Mouse (Mus musculus) Patski (cell line): ENCODE measurements around the gene Mroh9. TPM values are rescaled to one million over a fixed set of nuclear protein-coding genes. Genes with fewer than 3 reads are reported as not detected.

Source experiments
- ATAC-seq: fragments of 100-300 bp; one replicate; pipeline ENCODE4 v1.8.0; 2021
- CTCF ChIA-PET: fragments of 350-600 bp; sonication (Branson Sonifier 250); formaldehyde crosslinking; loops from one replicate; lab custom pipeline; 2022; ENCODE audit warnings: inconsistent platforms; lab: Charles Lee
- POLR2A ChIA-PET: fragments of 350-600 bp; sonication (Branson Sonifier 250); formaldehyde crosslinking; loops from one replicate; lab custom pipeline; 2022; ENCODE audit warnings: antibody characterized with exemption, inconsistent platforms; lab: Charles Lee
- DNase-seq: peaks from one replicate; pipeline ENCODE4 v3.0.0-alpha.2; 2011; ENCODE audit warnings: low read depth, low spot score
- H3K27me3 ChIP-seq: fragments of 371-371 bp; one replicate; pipeline ENCODE4 v1.5.1; 2021
- CTCF ChIP-seq: fragments of 100-300 bp; IDR thresholded peaks from one replicate; pipeline ENCODE4 v1.5.1; 2021
- in situ Hi-C: fragments of 300-500 bp; cut with MboI; formaldehyde crosslinking; loops from 3 replicates; pipeline ENCODE4 v1.11.1; 2018; ENCODE audit warnings: low pct_unique_long_range_greater_than_20kb, mixed read lengths
- polyA plus RNA-seq: library from polyadenylated mRNA; unstranded; gene quantifications from one replicate; pipeline ENCODE4 v1.2.3, GENCODE M21; 2021

Gene Mroh9
- polyA plus RNA-seq: not detected

DNA sequence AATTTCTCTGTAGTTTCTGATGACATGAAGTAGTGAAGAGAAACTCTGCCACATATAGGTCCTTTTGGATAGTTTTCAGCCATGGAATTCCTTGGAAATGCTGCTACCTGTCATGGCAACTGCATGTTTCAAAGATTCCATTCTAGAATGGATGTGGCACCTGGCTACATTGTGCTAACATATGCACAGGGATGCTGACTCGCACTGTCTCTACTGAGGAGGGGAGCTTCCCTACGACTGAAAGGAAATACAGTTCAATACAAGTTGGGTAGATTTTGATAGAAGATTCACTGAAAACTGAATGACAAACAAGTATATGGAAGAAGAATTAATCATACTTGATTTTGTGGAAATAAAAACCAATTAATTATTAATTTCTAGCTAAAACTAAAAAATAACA, at the start of gene Mroh9:
Gene Mroh9, minus strand, starts transcription at position 101 of the 400 bp plus-strand sequence.
- in situ Hi-C loops: no loop called here
- POLR2A ChIA-PET: no interaction called here
- peaks cover 12% of the 10 kb centered on the region for H3K27me3 ChIP-seq
- CTCF ChIA-PET: interaction anchor here (0.7 to 1.0 kb wide), 2 partner anchors 15 to 189 kb away, joined by 3 to 5 read pairs; no protein-coding TSS in a partner anchor
- DNase-seq: no peak
- TF ChIP-seq CTCF: no peak
- no peak for ATAC-seq

DNA sequence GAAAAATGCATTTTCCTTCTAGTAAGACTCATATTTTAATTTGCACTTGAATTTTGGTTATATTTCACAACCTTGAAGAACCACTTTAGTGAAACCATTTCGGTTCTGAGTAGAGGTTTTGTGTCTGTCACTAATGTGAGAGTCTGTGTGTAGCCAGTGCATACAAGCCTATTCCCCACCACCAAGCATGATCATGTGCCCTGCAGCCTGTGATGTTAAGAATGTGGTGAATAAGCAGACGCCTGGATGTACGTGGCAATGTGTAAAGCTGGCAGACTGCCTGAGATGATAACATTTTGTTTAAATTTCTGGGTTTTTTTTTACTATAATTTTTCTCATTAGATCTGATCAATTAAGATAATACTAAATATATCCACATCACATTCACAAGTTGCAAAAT, 44.5 kb upstream of the Mroh9 start:
- DNase-seq (no peak), ATAC-seq (no peak)
- ChIA-PET POLR2A (no interaction called here), CTCF (no interaction called here)
- in situ Hi-C loops: loop anchor here (25.0 kb wide), 1 partner anchor 1007 kb away; no protein-coding TSS in a partner anchor
- TF ChIP-seq CTCF: no peak
- no peaks in the 10 kb centered on the region for H3K27me3 ChIP-seq

DNA sequence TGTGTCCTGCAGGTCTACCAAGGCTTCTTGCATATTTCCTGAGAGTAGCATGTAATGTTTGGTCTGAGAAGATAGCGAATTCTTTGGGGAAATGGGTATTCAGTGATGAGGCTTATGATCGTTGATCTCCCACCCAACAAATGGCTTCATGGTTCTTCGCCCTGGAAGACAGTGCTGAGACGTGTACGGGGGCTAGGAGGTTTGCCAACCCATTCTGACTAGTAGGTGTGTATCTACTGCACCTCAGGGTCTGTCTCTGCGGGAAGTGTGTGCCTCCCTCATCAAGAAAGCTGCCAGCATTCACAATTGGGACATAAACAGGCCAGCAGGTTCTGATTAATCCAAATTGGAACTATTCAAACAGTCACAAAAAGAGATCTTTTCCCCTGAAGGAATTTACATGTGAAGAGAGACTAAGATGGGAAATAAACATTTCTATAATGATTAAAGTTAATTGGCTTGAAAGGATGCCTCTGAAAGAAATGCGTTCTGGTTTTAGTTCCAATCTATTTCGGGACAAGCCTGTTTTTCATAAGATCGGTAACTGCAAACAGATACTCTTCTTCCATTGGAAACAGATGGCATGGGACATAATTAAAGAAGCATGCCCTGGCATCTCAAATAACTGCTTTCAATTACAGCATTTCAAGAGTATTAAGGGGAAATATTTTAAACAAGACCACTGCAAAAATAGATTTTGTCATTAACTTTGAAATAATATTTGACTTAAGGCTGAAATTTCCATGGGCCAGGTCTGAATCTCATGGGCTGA, 43.8 kb upstream of the Mroh9 start:
- ATAC-seq (no peak), DNase-seq (no peak)
- no peak for TF ChIP-seq CTCF
- ChIA-PET CTCF (no interaction called here), POLR2A (no interaction called here)
- in situ Hi-C loops: loop anchor here (25.0 kb wide), 1 partner anchor 1008 kb away; no protein-coding TSS in a partner anchor
- no peaks in the 10 kb centered on the region for H3K27me3 ChIP-seq

DNA sequence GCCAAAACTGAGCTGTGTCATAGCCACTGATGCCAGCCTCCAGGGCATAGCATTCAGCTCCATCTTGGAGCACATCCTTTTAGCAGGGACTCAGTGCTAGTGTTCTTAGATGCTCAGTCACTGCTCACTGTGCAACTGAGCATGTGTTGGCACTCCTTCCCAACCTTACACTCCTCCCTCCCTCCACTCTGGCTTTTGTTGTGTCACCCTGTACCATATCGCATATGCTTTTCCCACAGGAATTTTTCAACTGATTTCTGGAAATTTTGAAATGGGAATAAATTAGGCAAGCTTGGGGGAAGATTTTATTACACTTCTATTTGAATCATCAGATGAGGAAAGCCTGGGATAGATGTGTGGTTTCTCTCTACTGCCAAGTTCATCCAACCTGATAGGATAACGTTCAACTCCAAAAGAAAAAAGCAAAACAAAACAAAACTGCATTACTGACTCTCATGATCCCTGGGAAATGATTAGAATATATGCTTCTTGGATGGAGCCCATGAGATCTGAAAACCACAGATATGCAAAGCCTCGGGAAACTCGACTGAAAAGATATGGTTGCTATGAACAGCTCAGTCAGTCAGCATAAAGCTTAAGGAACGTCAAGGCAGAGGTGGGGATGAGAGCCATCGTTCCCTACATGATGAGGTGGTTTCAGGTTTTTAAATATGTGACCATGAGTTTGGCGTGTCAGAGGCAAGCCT, 40.9 kb upstream of the Mroh9 start:
- ATAC-seq: peak; percentile 78
- POLR2A ChIA-PET: no interaction called here
- no peak for TF ChIP-seq CTCF
- H3K27me3 ChIP-seq: no peaks in the 10 kb centered on the region
- CTCF ChIA-PET: interaction anchor here (0.7 to 1.6 kb wide), 3 partner anchors 9 to 83 kb away, joined by 3 to 5 read pairs (median 4); no protein-coding TSS in a partner anchor
- in situ Hi-C loops: loop anchor here (25.0 kb wide), 1 partner anchor 1011 kb away; no protein-coding TSS in a partner anchor
- DNase-seq: no peak

DNA sequence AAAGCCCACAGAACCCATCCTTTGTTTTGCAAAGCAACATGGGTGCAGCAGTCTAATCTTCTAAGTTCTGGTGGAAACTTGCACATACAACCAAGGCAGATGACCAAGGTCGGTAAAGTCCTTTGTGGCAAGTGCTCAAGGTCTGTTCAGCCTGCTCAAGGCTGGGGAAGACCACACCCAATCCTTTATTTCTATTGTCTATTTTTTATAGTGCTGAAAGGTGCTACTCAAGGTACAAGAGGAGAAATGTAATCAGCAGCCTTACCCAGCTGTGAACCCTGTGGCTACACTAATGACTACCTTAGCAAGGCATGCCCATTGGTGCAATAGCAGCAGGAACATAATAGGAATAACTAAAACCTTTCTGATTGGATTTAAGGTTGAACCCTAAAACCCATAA, 36.9 kb upstream of the Mroh9 start:
- ChIA-PET POLR2A (no interaction called here), CTCF (interaction anchor here (2.4 kb wide), 1 partner anchor 9 kb away, joined by 6 read pairs; no protein-coding TSS in a partner anchor)
- no peak for DNase-seq
- no peaks in the 10 kb centered on the region for H3K27me3 ChIP-seq
- no peak for ATAC-seq
- TF ChIP-seq CTCF: no peak
- in situ Hi-C loops: no loop called here

DNA sequence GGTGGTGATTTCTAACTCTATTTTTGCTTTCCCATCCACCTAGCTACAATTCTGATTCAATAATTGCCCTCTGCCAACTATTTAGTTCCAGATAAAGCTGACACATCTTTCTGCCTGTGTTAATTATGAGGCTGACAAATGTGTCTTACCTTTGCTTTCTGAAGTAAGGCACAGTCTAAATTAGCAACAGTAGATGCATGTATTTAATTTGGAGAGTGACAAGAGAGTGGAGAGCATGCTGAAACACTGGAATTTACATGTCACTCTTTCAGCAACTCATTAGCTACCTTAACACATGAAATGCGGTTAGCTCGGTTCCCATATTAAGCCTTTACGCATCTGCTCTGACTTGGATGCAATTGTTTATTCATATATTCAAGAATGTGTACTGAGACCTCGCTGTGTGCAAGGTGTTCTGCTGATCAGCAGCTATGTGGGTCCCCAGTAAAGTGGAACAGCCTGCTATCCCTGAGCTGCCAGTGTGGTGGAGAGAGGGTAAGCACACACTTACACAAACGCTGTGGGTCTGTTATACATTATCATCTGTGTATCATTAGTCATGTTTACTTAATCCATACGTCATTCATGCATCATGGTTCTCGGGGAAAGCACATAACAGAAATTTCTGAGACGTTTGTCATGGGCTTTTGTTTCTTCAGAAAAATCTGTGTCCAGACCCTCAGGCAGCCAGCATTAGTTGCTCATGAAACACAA, 28.1 kb upstream of the Mroh9 start:
- no peak for ATAC-seq
- CTCF ChIA-PET: interaction anchor here (1.7 kb wide), 1 partner anchor 10 kb away, joined by 6 read pairs; no protein-coding TSS in a partner anchor
- POLR2A ChIA-PET: no interaction called here
- H3K27me3 ChIP-seq: no peaks in the 10 kb centered on the region
- DNase-seq: no peak
- no peak for TF ChIP-seq CTCF
- in situ Hi-C loops: no loop called here

DNA sequence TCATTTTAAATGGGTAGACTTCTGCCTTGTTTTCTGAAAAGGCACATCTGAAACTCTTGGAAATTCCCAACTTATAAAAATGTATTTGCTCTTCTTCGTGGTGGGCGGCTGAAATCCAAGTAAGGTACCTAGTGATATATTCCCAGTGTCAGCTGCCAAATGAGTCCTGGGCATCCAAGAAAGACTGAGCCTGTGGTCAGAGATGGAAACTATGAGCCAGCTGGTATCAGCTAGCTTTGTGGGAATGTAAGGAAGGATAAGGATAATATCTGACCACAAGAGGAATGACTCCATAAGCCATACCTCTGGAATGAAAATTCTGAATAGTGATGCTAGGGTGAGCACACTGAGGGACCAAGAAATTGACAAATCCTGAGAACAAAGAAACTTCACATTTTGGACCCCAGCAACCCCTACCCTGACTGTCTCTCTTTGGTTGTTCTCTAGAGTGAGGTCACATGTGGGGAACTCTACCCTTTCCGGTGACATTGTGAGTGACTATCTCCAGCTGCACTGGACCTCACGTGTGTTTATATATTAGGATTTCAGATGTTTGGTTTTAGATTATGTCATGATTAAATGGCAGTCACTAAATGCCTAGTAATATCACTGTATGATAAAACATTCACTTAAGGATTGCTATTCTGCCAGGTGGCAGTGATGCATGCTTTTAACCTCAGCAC, 27.2 kb upstream of the Mroh9 start:
- ChIA-PET CTCF (interaction anchor here (1.7 kb wide), 1 partner anchor 11 kb away, joined by 6 read pairs; no protein-coding TSS in a partner anchor), POLR2A (no interaction called here)
- in situ Hi-C loops: no loop called here
- no peak for DNase-seq
- ATAC-seq: no peak
- no peaks in the 10 kb centered on the region for H3K27me3 ChIP-seq
- TF ChIP-seq CTCF: no peak

DNA sequence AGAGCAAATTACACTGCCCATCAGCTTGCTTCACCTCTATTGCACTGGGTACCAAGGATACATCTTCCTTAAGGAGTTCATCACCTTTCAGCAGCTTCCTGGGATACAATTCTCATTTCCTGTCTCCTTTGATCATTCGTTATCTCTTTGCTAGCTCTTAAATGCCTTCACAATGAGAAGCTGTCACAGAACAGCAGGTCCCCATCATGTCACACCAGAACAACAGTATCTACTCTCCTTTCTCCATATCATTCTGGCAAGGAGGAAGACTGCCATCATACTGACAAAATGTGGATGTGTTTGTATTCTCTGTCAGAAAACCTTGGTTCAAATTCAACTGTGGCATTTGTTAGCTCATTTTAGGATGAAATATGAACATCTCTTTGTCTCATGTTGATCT, 19.5 kb upstream of the Mroh9 start:
- DNase-seq (no peak), ATAC-seq (no peak)
- in situ Hi-C loops: no loop called here
- POLR2A ChIA-PET: no interaction called here
- no peak for TF ChIP-seq CTCF
- CTCF ChIA-PET: interaction anchor here (1.2 kb wide), 1 partner anchor 355 kb away, joined by 3 read pairs; no protein-coding TSS in a partner anchor
- H3K27me3 ChIP-seq: no peaks in the 10 kb centered on the region

DNA sequence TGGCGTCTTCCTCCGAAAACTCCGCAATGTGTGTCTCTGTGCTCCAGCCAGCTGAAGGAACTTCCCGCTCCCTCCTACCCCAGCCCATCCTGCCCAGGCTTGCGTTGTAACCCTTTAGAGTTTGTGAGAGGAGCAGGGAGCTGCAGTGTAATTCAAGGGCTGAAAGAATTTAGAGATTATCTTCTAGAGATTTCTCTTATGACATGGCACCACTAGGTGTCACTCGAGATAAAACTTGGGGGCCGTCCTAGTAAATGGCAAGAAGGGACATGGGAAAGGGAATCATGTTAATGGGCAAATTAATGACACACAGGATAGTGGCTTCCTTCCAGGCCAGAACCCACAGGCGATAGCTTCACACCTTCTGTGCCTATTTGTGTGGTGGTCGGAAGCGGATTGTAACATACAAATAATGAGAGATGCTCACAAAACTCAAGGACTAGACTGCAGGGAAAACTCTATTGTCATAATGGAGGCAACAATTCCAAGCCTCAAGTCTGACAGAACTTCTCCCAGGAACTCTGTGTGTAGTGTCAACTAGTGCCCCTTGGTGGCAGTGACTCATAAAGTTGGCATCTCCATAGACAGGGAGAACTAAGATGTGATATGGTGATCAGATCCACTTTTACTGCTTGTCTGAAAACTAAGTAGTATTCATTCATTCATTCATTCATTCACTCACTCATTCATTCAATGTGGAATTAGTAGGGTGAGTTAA, 6.1 kb upstream of the Mroh9 start:
- CTCF ChIA-PET: interaction anchor here (1.1 to 1.9 kb wide), 4 partner anchors 10 to 117 kb away, joined by 3 to 6 read pairs (median 4); no protein-coding TSS in a partner anchor

More for the DNA sequence above, 6.1 kb upstream of the Mroh9 start:
- TF ChIP-seq CTCF: peak; percentile 66
- POLR2A ChIA-PET: no interaction called here
- no peak for ATAC-seq
- in situ Hi-C loops: loop anchor here (5.0 kb wide), 1 partner anchor 821 kb away; no protein-coding TSS in a partner anchor
- no peak for DNase-seq
- peaks cover 23% of the 10 kb centered on the region for H3K27me3 ChIP-seq
